Mouse (Mus musculus): Measurements from ENCODE around the gene Fhad1.

- TF ChIP-seq CTCF (conservative IDR thresholded peaks at IDR 0.05; ENCODE audit: insufficient read depth, insufficient read length, low read depth, low read length) (no peak), POLR2A (IDR thresholded peaks at IDR 0.05; ENCODE audit: low read depth, low read length) (no peak)
Measured at GRCm38 (mm10) chr4:141874111-141874600, 140.7 kb downstream of the Fhad1 start.

All from kidney, adult 2 months (tissue).